Mouse (Mus musculus) macrophage (primary cell): ENCODE results near the gene Rnf144a. TPM values are rescaled to one million over a fixed set of nuclear protein-coding genes. Genes with fewer than 3 reads are reported as not detected.
A peak's percentile ranks its signal among the peaks of the same experiment; 100 is the strongest.
"Not testable (repeated sequence)": the region's sequence is repeated elsewhere in the genome, so short reads cannot be mapped to it uniquely, and the experiment has no call there.

Experiments
- H3K27ac ChIP-seq: fragments of 350-480 bp; formaldehyde crosslinking; 2 replicates; pipeline ENCODE4 v1.9.0; 2021
- H3K36me3 ChIP-seq: fragments of 350-480 bp; formaldehyde crosslinking; 2 replicates; pipeline ENCODE4 v1.9.0; 2021; ENCODE audit errors: inconsistent target
- H3K4me3 ChIP-seq: fragments of 350-480 bp; formaldehyde crosslinking; 2 replicates; pipeline ENCODE4 v1.9.0; 2021; ENCODE audit errors: inconsistent target
- H3K79me2 ChIP-seq: fragments of 350-480 bp; formaldehyde crosslinking; 2 replicates; pipeline ENCODE4 v1.9.0; 2021; ENCODE audit errors: inconsistent target
- WGBS: methylation state at CpG from one replicate; pipeline ENCODE4 v1.1.7; 2026; ENCODE audit warnings: inconsistent platforms; ENCODE audit not compliant: missing documents; 5-methylcytosine and 5-hydroxymethylcytosine counted together
- polyA plus RNA-seq: library from polyadenylated mRNA; stranded (reverse); fragments of 250-400 nt; gene quantifications from 3 replicates; pipeline ENCODE4 v1.2.4, GENCODE M21; 2018; ENCODE audit warnings: inconsistent platforms
- total RNA-seq, 78 experiments: library from RNA; depleted of rRNA; stranded (reverse); fragments of 250-400 nt; gene quantifications; 1 replicate in 9 of 78; 2 replicates in 24 of 78; 3 replicates in 43 of 78; 4 replicates in 2 of 78; pipeline ENCODE4 v1.2.4; 2018; ENCODE audit warnings: inconsistent platforms in 56 of 78

The Rnf144a gene
- 1 to 10 TPM in 13 of 26 experiments, under 1 TPM in 13; 0.17 to 6.0 (median 1.1) TPM for total RNA-seq (2018; cell fraction: chromatin; rRNA removed)
- total RNA-seq (2018; cell fraction: cytosol; rRNA removed) = 1 to 10 TPM in 6 of 26 experiments, under 1 TPM in 20; 0.32 to 1.7 (median 0.76) TPM
- 1 to 10 TPM in 17 of 26 experiments, under 1 TPM in 8, not detected in 1; 0.48 to 3.7 (median 1.4) TPM for total RNA-seq (2018; cell fraction: nucleus; rRNA removed)
- polyA plus RNA-seq = 0.15 to 0.76 TPM (median 0.67 TPM) in 3 replicates

GRCm38 (mm10) chr12:26415104-26415771 is at the start of gene Rnf144a:
Gene Rnf144a (minus strand): TSS chr12:26415254.
- Histone ChIP-seq H3K36me3 (no peaks in the 10 kb centered on the region), H3K27ac (no peak within 1 kb of the TSS), H3K4me3 (peak within 1 kb of the TSS; percentile 8; the same call in 1 of the 2 replicates), H3K79me2 (no peaks in the 10 kb centered on the region)
- WGBS = 3% methylated on average over 43 of the region's 45 CpGs

GRCm38 (mm10) chr12:26460091-26460490 is 45.0 kb upstream of the Rnf144a start:
- Histone ChIP-seq H3K36me3 (peaks cover under 1% of the 10 kb centered on the region; the same call in 1 of the 2 replicates), H3K4me3 (no peak overlapping the region), H3K27ac (peak overlapping the region; percentile 64), H3K79me2 (peaks cover 12% of the 10 kb centered on the region)
- WGBS = 0% methylated on average over 2 of the region's 2 CpGs

- Histone ChIP-seq H3K27ac (peak within 1 kb of the TSS; percentile 66), H3K79me2 (peaks cover 52% of the 10 kb centered on the region), H3K36me3 (peaks cover 20% of the 10 kb centered on the region), H3K4me3 (peak within 1 kb of the TSS; percentile 77)
- WGBS = 20% methylated on average over 13 of the region's 13 CpGs
Measured at GRCm38 (mm10) chr12:26456028-26456698, 41.1 kb upstream of the Rnf144a start, which contains the start of gene Rsad2. Gene Rsad2 (minus strand): TSS chr12:26456452.

- peaks cover 35% of the 10 kb centered on the region for H3K36me3 ChIP-seq
- 49% methylated on average over 5 of the region's 5 CpGs for WGBS
- peaks cover 55% of the 10 kb centered on the region for H3K79me2 ChIP-seq
- no peak overlapping the region for H3K27ac ChIP-seq
- peak overlapping the region; percentile 77 for H3K4me3 ChIP-seq
Measured at GRCm38 (mm10) chr12:26454682-26455081, 39.6 kb upstream of the Rnf144a start.

- WGBS = 14% methylated on average over 4 of the region's 4 CpGs
- peak overlapping the region; percentile 77; the same call in 1 of the 2 replicates for H3K4me3 ChIP-seq
- H3K27ac ChIP-seq = no peak overlapping the region
- H3K36me3 ChIP-seq = peaks cover 52% of the 10 kb centered on the region
- peaks cover 55% of the 10 kb centered on the region for H3K79me2 ChIP-seq
Measured at GRCm38 (mm10) chr12:26452951-26453350, 37.9 kb upstream of the Rnf144a start.

GRCm38 (mm10) chr12:26451150-26451549 is 36.1 kb upstream of the Rnf144a start:
- Histone ChIP-seq H3K79me2 (peaks cover 53% of the 10 kb centered on the region), H3K36me3 (peaks cover 70% of the 10 kb centered on the region), H3K4me3 (no peak overlapping the region), H3K27ac (no peak overlapping the region)
- WGBS = 8% methylated on average over 1 of the region's 1 CpGs

GRCm38 (mm10) chr12:26449483-26449882 is 34.4 kb upstream of the Rnf144a start:
- Histone ChIP-seq H3K79me2 (peaks cover 36% of the 10 kb centered on the region), H3K36me3 (peaks cover 80% of the 10 kb centered on the region), H3K27ac (no peak overlapping the region), H3K4me3 (no peak overlapping the region)
- 64% methylated on average over 2 of the region's 2 CpGs for WGBS

GRCm38 (mm10) chr12:26446377-26447045 is 31.5 kb upstream of the Rnf144a start:
- Histone ChIP-seq H3K27ac (no peak overlapping the region), H3K36me3 (peaks cover 76% of the 10 kb centered on the region), H3K79me2 (peaks cover 7% of the 10 kb centered on the region; the same call in 1 of the 2 replicates), H3K4me3 (no peak overlapping the region)
- 91% methylated on average over 3 of the region's 4 CpGs for WGBS

GRCm38 (mm10) chr12:26444511-26444910 is 29.5 kb upstream of the Rnf144a start:
- 89% methylated on average over 2 of the region's 2 CpGs for WGBS
- Histone ChIP-seq H3K79me2 (no peaks in the 10 kb centered on the region), H3K36me3 (peaks cover 56% of the 10 kb centered on the region), H3K4me3 (no peak overlapping the region), H3K27ac (no peak overlapping the region)

GRCm38 (mm10) chr12:26444054-26444453 is 29.0 kb upstream of the Rnf144a start:
- H3K79me2 ChIP-seq = no peaks in the 10 kb centered on the region
- peaks cover 52% of the 10 kb centered on the region for H3K36me3 ChIP-seq
- no peak overlapping the region for H3K4me3 ChIP-seq
- H3K27ac ChIP-seq = no peak overlapping the region
- WGBS = 0% methylated on average over 2 of the region's 2 CpGs

GRCm38 (mm10) chr12:26439366-26439765 is 24.3 kb upstream of the Rnf144a start:
- no peak overlapping the region for H3K4me3 ChIP-seq
- H3K36me3 ChIP-seq = peaks cover 5% of the 10 kb centered on the region
- H3K79me2 ChIP-seq = no peaks in the 10 kb centered on the region
- peak overlapping the region; percentile 29 for H3K27ac ChIP-seq
- 5% methylated on average over 3 of the region's 3 CpGs for WGBS

GRCm38 (mm10) chr12:26437950-26438349 is 22.9 kb upstream of the Rnf144a start:
- 98% methylated on average over 3 of the region's 3 CpGs for WGBS
- Histone ChIP-seq H3K4me3 (no peak overlapping the region), H3K79me2 (no peaks in the 10 kb centered on the region), H3K36me3 (no peaks in the 10 kb centered on the region), H3K27ac (no peak overlapping the region)

- Histone ChIP-seq H3K36me3 (no peaks in the 10 kb centered on the region), H3K27ac (no peak overlapping the region), H3K79me2 (no peaks in the 10 kb centered on the region), H3K4me3 (no peak overlapping the region)
- WGBS = 52% methylated on average over 4 of the region's 4 CpGs
Measured at GRCm38 (mm10) chr12:26436334-26436733, 21.3 kb upstream of the Rnf144a start.

GRCm38 (mm10) chr12:26428771-26429170 is 13.7 kb upstream of the Rnf144a start:
- 100% methylated on average over 1 of the region's 2 CpGs for WGBS
- not testable (repeated sequence) for H3K27ac ChIP-seq, H3K4me3 ChIP-seq, H3K79me2 ChIP-seq, H3K36me3 ChIP-seq
